Mouse (Mus musculus) C2C12 (cell line): ENCODE results near the gene Kiss1r.

ENCODE experiments used
- CEBPB ChIP-seq: IDR thresholded peaks from one replicate; pipeline ENCODE4 v1.6.1; 2011; ENCODE audit warnings: low read depth, mild to moderate bottlenecking, control low read depth, moderate library complexity
- CTCF ChIP-seq: IDR thresholded peaks from one replicate; pipeline ENCODE4 v1.5.1; 2011; ENCODE audit not compliant: control insufficient read depth, insufficient read depth, insufficient read length
- FOSL1 ChIP-seq: IDR thresholded peaks from one replicate; pipeline ENCODE4 v1.8.0; 2011; ENCODE audit warnings: mild to moderate bottlenecking, low read length; ENCODE audit not compliant: poor library complexity, insufficient read depth, severe bottlenecking
- MAX ChIP-seq: IDR thresholded peaks from one replicate; pipeline ENCODE4 v1.6.1; 2011; ENCODE audit warnings: mild to moderate bottlenecking, control low read depth
- MYOD1 ChIP-seq: IDR thresholded peaks from one replicate; pipeline ENCODE4 v1.6.1; 2011; ENCODE audit warnings: low read depth; ENCODE audit not compliant: control insufficient read depth, insufficient read length

DNA sequence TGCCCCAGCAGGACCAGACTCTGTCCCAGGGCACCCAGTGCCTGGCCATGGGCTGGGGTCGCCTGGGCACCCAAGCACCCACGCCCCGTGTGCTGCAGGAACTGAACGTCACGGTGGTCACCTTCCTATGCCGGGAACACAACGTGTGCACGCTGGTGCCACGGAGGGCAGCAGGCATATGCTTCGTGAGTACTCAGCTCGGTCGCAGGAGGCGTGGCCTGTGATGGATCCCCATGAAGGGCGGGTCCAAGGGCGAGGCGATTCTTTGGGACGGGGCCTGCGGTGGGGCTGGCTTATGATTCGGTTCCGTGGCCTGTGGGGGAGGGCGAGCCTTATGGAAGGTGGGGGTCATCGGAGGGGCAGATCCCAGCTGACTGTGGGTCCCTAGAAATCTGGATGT lies 34.8 kb upstream of the Kiss1r start:
- TF ChIP-seq CTCF (no peak), MAX (no peak), MYOD1 (no peak), FOSL1 (no peak), CEBPB (no peak)
